Mouse (Mus musculus): ENCODE results near the gene Gm5458.
"Not testable (repeated sequence)": the region's sequence is repeated elsewhere in the genome, so short reads cannot be mapped to it uniquely, and the experiment has no call there.

Gm5458 gene

GRCm38 (mm10) chr14:19602481-19602880 lies at the start of gene Gm5458:
TSS of gene Gm5458 (minus strand) at chr14:19602581.
- DNase-seq (ENCODE audit: low read depth, low spot score), result not testable (repeated sequence)

DNA sequence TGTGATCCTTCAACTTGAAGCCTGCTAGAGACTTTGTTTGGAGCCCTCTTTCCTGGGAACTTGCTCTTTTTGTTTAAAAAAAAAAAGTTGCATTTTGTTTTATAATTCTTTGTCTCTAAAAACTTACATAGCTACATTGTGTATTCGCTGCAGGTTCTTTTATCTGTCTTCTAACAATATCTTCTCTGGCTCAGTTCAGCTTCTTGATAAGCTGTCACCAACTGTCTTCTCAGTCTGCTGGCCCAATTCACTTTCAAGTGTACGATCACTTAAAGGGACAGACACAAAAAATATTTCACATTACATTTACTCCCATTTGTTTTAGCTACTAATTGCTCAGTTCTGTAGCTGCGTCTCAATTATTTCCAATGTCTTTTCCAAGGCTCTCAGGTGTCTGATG lies 43.9 kb upstream of the Gm5458 start:
- DNase-seq (ENCODE audit: low read depth, low spot score), result no peak

GRCm38 (mm10) chr14:19584804-19585667 lies 17.3 kb downstream of the Gm5458 start, which contains the start of gene Gm2237:
TSS of gene Gm2237 (minus strand) at chr14:19585135.
- DNase-seq (ENCODE audit: low read depth, low spot score), result peak; percentile 37

- DNase-seq (ENCODE audit: low read depth, low spot score), result not testable (repeated sequence)
Measured at GRCm38 (mm10) chr14:19549863-19550262, 52.5 kb downstream of the Gm5458 start, which contains the start of gene Gm2244. TSS of gene Gm2244 (minus strand) at chr14:19549963.
